Mouse (Mus musculus) hindbrain, embryonic 14.5 days (tissue): Measurements from ENCODE around the gene Tanc1. TPM values are rescaled to one million over a fixed set of nuclear protein-coding genes. Genes with fewer than 3 reads are reported as not detected.

Experiments used
- polyA plus RNA-seq: library from polyadenylated mRNA; unstranded; fragments of >200 nt; fragmentation: Nextera tagmentation; extraction: Ambion mirVana; gene quantifications from 2 replicates; pipeline ENCODE4 v1.2.1, GENCODE M21; 2014

The Tanc1 gene
- polyA plus RNA-seq, 1 experiment from 2014 or later: 7.9 TPM

Other genes with a start within 250 kb of the Tanc1 start
- gene Dapl1, start 127.4 kb upstream of the Tanc1 start, polyA plus RNA-seq: 0.53 TPM in 1 of 2 replicates, not detected in the other